Mouse (Mus musculus): Measurements from ENCODE around the gene Inha. TPM values are rescaled to one million over a fixed set of nuclear protein-coding genes. Genes with fewer than 3 reads are reported as not detected.

Inha gene
- total and polyA plus RNA-seq, 2 experiments: 0.53 TPM; not detected in 1

- no peak for TF ChIP-seq POLR2A (IDR thresholded peaks at IDR 0.05; ENCODE audit: extremely low read depth, insufficient read depth, low read length)
- no peak for TF ChIP-seq CTCF (IDR thresholded peaks at IDR 0.05; ENCODE audit: low read depth, low read length)
Measured at GRCm38 (mm10) chr1:75501905-75502304, 5.0 kb upstream of the Inha start.

GRCm38 (mm10) chr1:75502945-75503650, 3.8 kb upstream of the Inha start:
- peaks cover 25% of the 10 kb centered on the region for H3K27me3 ChIP-seq (ENCODE audit: control insufficient read depth, insufficient read depth, low read length)
- no peaks in the 10 kb centered on the region for H3K79me2 ChIP-seq (ENCODE audit: control insufficient read depth, insufficient read depth, low read length)
- H3K27ac ChIP-seq (replicated peaks; ENCODE audit: insufficient read depth, low read depth, low read length): no peak overlapping the region
- no peaks in the 10 kb centered on the region for H3K36me3 ChIP-seq (ENCODE audit: control insufficient read depth, insufficient read depth, low read length)
- DNase-seq (ENCODE audit: extremely low read depth, low read depth, low spot score): no peak
- H3K4me3 ChIP-seq (ENCODE audit: insufficient read depth, low read depth, low read length): no peak overlapping the region
- no peak overlapping the region for H3K9ac ChIP-seq (ENCODE audit: low read depth, low read length)
- 86% methylated on average over 25 of the region's 25 CpGs for WGBS
- TF ChIP-seq POLR2A (IDR thresholded peaks at IDR 0.05; ENCODE audit: extremely low read depth, insufficient read depth, low read length) (no peak), CTCF (IDR thresholded peaks at IDR 0.05; ENCODE audit: low read depth, low read length) (no peak)
- no peaks in the 10 kb centered on the region for H3K4me1 ChIP-seq (ENCODE audit: control insufficient read depth, insufficient read depth, low read length)

More at GRCm38 (mm10) chr1:75501905-75502304, 5.0 kb upstream of the Inha start:
- Histone ChIP-seq H3K9ac (ENCODE audit: low read depth, low read length) (no peak overlapping the region), H3K27ac (replicated peaks; ENCODE audit: insufficient read depth, low read depth, low read length) (no peak overlapping the region), H3K4me3 (ENCODE audit: insufficient read depth, low read depth, low read length) (no peak overlapping the region), H3K36me3 (ENCODE audit: control insufficient read depth, insufficient read depth, low read length) (no peaks in the 10 kb centered on the region), H3K27me3 (ENCODE audit: control insufficient read depth, insufficient read depth, low read length) (peaks cover 21% of the 10 kb centered on the region), H3K4me1 (ENCODE audit: control insufficient read depth, insufficient read depth, low read length) (no peaks in the 10 kb centered on the region), H3K79me2 (ENCODE audit: control insufficient read depth, insufficient read depth, low read length) (no peaks in the 10 kb centered on the region)
- WGBS: 96% methylated on average over 9 of the region's 9 CpGs
- DNase-seq (ENCODE audit: extremely low read depth, low read depth, low spot score): no peak

GRCm38 (mm10) chr1:75503651-75503980, 3.3 kb upstream of the Inha start:
- no peak for DNase-seq (ENCODE audit: extremely low read depth, low read depth, low spot score)
- Histone ChIP-seq H3K27me3 (ENCODE audit: control insufficient read depth, insufficient read depth, low read length) (peaks cover 25% of the 10 kb centered on the region), H3K79me2 (ENCODE audit: control insufficient read depth, insufficient read depth, low read length) (no peaks in the 10 kb centered on the region), H3K9ac (ENCODE audit: low read depth, low read length) (no peak overlapping the region), H3K4me1 (ENCODE audit: control insufficient read depth, insufficient read depth, low read length) (no peaks in the 10 kb centered on the region), H3K4me3 (ENCODE audit: insufficient read depth, low read depth, low read length) (no peak overlapping the region), H3K36me3 (ENCODE audit: control insufficient read depth, insufficient read depth, low read length) (no peaks in the 10 kb centered on the region), H3K27ac (replicated peaks; ENCODE audit: insufficient read depth, low read depth, low read length) (no peak overlapping the region)
- 73% methylated on average over 23 of the region's 23 CpGs for WGBS
- TF ChIP-seq POLR2A (IDR thresholded peaks at IDR 0.05; ENCODE audit: extremely low read depth, insufficient read depth, low read length) (no peak), CTCF (IDR thresholded peaks at IDR 0.05; ENCODE audit: low read depth, low read length) (no peak)

GRCm38 (mm10) chr1:75504256-75505045, 2.4 kb upstream of the Inha start:
- H3K79me2 ChIP-seq (ENCODE audit: control insufficient read depth, insufficient read depth, low read length): no peaks in the 10 kb centered on the region
- DNase-seq (ENCODE audit: extremely low read depth, low read depth, low spot score): no peak
- H3K27ac ChIP-seq (replicated peaks; ENCODE audit: insufficient read depth, low read depth, low read length): no peak overlapping the region
- H3K4me1 ChIP-seq (ENCODE audit: control insufficient read depth, insufficient read depth, low read length): no peaks in the 10 kb centered on the region
- H3K36me3 ChIP-seq (ENCODE audit: control insufficient read depth, insufficient read depth, low read length): no peaks in the 10 kb centered on the region
- peaks cover 28% of the 10 kb centered on the region for H3K27me3 ChIP-seq (ENCODE audit: control insufficient read depth, insufficient read depth, low read length)
- no peak overlapping the region for H3K4me3 ChIP-seq (ENCODE audit: insufficient read depth, low read depth, low read length)
- H3K9ac ChIP-seq (ENCODE audit: low read depth, low read length): no peak overlapping the region
- WGBS: 73% methylated on average over 9 of the region's 9 CpGs
- TF ChIP-seq POLR2A (IDR thresholded peaks at IDR 0.05; ENCODE audit: extremely low read depth, insufficient read depth, low read length) (no peak), CTCF (IDR thresholded peaks at IDR 0.05; ENCODE audit: low read depth, low read length) (no peak)

GRCm38 (mm10) chr1:75505159-75505955, 1.5 kb upstream of the Inha start:
- H3K4me1 ChIP-seq (ENCODE audit: control insufficient read depth, insufficient read depth, low read length): no peaks in the 10 kb centered on the region
- H3K36me3 ChIP-seq (ENCODE audit: control insufficient read depth, insufficient read depth, low read length): no peaks in the 10 kb centered on the region
- 3% methylated on average over 84 of the region's 84 CpGs for WGBS
- H3K9ac ChIP-seq (ENCODE audit: low read depth, low read length): peak overlapping the region; percentile 78
- peaks cover 30% of the 10 kb centered on the region for H3K27me3 ChIP-seq (ENCODE audit: control insufficient read depth, insufficient read depth, low read length)
- no peaks in the 10 kb centered on the region for H3K79me2 ChIP-seq (ENCODE audit: control insufficient read depth, insufficient read depth, low read length)
- H3K27ac ChIP-seq (replicated peaks; ENCODE audit: insufficient read depth, low read depth, low read length): no peak overlapping the region
- H3K4me3 ChIP-seq (ENCODE audit: insufficient read depth, low read depth, low read length): peak overlapping the region; percentile 74
- DNase-seq (ENCODE audit: extremely low read depth, low read depth, low spot score): no peak
- no peak for TF ChIP-seq POLR2A (IDR thresholded peaks at IDR 0.05; ENCODE audit: extremely low read depth, insufficient read depth, low read length)
- no peak for TF ChIP-seq CTCF (IDR thresholded peaks at IDR 0.05; ENCODE audit: low read depth, low read length)

Measured in liver, adult 2 months (tissue).